Mouse (Mus musculus) heart, adult 11 months (tissue): ENCODE results near the gene Zp3r.
A peak's percentile ranks its signal among the peaks of the same experiment; 100 is the strongest.
"Not testable (repeated sequence)": the region's sequence is repeated elsewhere in the genome, so short reads cannot be mapped to it uniquely, and the experiment has no call there.

Experiments
- DNase-seq: peaks from one replicate; pipeline ENCODE4 v3.0.0; 2022

The Zp3r gene

DNA sequence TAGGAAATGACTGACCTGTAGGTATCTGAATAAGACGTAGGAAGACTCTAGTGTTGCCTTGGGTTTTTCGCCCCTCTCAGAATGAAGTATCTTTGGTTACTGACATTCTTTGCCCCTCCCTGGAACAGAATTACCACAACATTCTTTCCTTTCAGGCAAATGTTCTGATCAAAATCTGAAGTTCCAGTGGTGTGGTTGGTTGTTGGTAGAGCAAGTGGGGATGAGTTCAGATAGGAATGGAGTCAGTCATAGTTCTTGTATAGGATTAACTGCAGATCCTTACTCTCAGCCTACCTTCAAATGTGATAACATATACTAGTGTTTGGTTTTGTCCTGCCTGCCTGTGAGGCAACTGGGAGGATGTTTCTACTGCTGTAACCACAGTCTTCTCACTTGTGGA, at the start of gene Zp3r:
Zp3r (minus strand) TSS at position 101 of the 400 bp plus-strand sequence.
- DNase-seq = no peak

DNA sequence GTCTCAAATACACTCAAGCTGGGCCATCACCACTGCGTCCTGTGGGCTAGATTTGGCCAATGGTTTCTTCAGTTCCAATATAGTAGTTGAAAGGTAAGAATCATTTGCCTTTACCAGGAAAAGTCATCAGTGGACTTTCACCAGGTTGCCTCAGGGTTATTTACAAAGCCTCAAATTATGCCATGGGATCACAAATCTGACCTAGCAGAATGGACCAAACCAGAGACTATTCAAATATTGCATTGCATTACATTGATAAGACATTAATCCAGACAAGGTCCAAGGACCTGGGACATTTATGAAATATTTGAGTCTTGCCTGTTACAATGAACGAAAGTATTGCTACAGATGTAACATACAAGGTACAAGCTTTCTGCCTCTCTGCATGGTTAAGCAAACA, 49.1 kb upstream of the Zp3r start:
- DNase-seq = peak; percentile 69

DNA sequence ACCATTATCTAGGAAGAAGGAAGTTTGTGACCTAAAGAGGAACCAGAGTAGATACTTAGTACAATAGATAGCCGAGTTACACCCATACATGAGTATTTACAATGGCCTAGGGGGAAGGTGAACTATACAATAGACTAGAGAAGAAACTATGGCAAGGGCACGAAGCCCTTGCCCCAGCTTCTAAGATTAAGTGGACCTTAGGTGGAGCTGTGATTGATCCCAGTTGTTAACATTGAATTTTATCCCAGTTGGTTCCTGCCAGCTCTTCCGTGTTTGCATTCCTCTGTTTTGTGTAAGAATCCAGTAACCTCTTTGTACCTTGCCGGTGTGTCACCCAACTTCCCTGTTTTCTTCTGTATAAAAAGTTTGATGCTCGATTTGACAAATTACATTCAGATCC, 34.2 kb upstream of the Zp3r start:
- DNase-seq = not testable (repeated sequence)

DNA sequence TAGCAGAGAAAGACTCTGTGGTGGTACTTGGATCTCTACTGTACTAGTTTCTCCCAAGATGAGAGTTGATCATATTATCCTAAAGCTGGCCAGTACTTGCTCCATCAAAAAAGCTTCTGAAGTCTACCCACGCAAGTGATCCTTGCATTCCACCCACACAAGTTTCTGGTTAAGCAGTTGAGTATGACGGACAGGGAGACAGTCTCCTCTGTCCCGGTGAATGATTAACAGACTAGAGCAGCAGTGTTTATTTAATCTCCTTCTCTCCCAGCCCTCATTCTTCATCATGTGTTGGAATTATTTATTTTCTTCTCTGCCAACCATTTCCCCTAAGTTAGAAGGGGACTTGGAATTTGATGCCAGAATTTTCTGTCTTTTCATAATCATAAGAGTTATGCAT, 32.0 kb upstream of the Zp3r start, which contains the start of gene C4bp:
C4bp (minus strand) TSS at position 179 of the 400 bp plus-strand sequence.
- DNase-seq = peak; percentile 13

DNA sequence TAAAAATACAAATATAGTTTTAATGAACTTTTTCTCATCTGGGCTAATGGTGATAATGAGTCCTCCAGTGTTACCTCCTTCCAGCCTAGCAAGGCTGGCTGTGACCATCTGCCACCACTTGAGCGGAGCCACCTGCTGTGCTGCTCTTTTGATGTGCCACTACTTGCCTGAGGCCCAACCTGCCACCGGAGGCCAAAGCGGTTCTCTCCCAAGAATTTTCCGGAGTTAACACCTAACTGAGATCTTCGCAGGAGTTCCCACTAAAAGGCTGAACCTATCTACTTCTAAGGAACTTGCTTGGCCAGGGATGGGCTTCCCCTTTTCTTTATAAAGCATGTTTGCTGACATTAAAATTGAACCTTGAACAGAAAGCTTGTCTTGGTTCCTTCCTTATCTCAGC, 30.2 kb upstream of the Zp3r start:
- DNase-seq = peak; percentile 18

DNA sequence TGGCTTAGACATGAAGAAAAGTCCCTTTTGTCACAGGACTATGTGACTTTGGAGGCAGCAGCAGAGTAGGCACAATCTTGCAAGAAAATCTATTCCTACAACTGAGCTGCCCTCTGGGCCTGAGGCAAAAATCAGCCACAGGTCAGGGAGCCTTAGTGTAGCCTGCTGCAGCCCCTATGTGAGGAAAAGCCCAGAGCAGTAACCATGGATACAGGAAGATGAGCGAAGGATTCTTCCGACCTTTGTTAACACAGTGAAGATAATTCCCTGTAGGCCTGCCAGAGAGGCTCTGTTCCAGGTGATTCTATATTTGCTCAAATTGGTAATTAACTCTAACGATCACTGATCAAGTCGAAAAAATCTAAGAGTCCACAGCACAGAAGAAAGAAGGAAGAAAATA, 14.7 kb upstream of the Zp3r start:
- no peak for DNase-seq

DNA sequence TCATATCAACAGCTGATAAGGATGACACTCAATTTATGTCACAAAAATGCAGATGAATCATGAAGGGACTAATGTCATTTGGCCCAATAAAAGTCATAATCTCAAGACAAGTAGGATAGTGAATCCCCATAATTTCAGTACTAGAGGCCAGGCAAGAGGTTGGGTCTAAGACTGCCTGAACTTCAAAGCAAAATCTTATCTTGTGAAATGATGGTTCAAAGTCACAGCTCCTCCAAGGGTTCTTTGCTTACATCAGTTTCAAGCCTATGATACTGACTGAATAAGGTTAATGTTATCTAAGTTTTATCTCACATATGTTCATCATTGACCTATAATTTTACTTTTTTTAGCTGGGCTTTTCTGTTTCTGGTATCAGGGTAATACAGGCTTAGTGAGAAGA, 11.5 kb upstream of the Zp3r start:
- no peak for DNase-seq

DNA sequence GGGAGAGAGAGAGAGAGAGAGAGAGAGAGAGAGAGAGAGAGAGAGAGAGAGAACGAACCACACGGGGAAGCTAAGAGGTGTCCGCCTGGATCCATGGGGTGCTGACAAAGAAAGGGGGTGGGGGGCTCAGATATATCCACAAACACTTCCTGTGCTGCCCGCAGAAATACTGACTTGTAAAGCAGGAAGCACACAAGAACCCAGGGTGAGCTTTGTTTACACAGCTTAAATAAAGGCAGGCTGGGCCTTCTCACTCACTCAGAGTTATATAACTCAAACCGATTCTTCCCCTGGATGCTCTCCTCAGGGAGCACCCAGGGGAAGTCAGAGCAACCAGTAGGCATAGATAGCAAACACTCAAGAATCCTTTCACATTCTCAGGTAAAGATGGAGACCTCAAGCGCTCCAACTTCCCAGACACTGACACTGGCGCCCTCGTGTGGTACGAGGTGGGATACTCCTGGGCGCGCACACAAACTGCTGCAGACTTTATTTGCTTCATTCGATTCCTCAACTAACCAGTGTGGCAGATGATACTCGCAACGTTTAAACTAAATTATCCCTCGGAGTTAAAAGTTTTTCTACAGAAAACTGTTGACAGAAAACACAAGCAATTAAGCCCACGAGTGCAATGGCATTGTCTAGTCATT, 4.5 kb upstream of the Zp3r start:
- peak; percentile 90 for DNase-seq

DNA sequence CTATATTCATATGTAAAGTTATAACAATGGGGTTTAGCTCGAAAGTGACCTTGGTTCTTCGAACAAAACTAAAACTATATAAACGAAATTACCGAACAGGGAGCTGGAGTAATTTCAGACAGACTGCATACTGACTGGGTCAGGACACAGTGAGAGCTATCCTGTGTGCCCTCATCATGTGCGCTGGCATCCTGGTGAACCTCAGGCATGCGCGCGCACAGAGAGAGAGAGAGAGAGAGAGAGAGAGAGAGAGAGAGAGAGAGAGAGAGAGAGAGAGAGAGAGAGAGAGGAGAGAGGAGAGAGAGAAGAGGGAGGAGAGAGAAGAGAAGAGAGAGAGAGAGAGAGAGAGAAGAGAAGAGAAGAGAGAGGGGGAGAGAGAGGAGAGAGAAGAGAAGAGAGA, 3.9 kb upstream of the Zp3r start:
- no peak for DNase-seq

DNA sequence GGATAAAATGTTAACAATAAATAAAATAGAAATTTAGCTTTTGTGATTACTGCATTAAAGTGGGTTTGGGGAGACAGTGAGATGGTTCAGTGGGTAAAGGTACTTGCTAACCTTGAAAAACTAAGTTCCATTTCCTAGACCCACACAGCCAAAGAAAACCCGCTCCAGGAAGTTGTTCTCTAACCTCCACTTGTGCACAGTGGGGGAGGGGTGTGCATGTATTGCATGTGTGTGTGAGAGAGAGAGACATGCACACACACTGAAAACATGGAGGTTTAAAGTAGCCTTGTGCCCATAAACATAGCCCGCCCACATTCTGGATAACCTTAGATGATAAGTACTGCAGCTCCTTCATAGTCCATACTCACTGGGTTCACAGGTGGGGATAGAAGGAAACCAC, 33.1 kb downstream of the Zp3r start:
- DNase-seq = no peak

DNA sequence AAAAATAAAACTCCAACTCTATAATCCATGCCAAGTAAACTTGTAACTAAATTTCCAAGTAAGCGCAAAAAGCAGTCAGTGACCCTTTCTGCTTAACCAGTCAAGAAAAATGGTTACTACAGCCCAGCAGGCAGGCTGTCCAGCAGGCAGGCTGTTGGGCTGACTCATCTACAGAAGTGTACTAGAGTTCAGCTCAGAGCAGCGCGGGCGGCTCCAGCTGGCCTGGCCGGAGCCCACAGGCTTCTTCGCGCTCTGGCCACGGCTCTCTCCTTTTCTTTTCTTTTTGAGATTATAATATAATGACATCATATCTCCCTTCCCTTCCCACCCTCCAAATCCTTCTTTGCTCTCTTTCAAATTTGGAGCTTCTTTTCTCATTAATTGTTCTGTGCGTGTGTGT, 40.8 kb downstream of the Zp3r start:
- DNase-seq = peak; percentile 94

DNA sequence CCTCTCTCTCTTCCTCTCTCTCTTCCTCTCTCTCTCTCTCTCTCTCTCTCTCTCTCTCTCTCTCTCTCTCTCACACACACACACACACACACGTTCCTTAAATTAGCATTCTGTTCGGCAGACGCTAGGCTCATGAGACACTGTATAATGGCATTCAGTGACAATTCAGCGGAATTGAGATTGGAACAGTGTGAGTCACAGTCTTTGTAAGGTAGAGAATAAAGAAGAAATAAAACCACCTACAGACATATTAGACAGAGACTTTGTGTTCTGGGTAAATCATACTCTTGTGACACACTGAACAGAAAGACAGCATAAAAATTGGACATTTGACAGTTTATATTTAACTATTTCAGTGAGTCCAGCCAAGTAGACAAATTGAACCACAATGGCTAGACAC, 53.0 kb downstream of the Zp3r start:
- no peak for DNase-seq

DNA sequence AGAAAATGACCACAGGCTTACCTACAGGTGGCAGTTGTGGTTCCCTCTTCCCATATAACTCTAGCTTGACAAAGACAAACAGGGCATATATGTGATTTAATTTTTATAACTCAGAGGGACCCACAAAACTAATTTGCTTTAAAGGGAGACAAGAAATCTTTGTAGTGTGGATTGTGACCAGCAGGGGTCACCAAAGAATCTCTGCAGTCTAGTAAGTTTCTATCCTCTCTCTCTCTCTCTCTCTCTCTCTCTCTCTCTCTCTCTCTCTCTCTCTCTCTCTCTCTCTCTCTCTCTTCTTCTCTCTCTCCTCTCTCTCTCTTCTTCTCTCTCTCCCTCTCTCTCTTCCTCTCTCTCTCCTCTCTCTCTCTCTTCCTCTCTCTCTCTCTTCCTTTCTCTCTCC, 53.5 kb downstream of the Zp3r start:
- DNase-seq = no peak

DNA sequence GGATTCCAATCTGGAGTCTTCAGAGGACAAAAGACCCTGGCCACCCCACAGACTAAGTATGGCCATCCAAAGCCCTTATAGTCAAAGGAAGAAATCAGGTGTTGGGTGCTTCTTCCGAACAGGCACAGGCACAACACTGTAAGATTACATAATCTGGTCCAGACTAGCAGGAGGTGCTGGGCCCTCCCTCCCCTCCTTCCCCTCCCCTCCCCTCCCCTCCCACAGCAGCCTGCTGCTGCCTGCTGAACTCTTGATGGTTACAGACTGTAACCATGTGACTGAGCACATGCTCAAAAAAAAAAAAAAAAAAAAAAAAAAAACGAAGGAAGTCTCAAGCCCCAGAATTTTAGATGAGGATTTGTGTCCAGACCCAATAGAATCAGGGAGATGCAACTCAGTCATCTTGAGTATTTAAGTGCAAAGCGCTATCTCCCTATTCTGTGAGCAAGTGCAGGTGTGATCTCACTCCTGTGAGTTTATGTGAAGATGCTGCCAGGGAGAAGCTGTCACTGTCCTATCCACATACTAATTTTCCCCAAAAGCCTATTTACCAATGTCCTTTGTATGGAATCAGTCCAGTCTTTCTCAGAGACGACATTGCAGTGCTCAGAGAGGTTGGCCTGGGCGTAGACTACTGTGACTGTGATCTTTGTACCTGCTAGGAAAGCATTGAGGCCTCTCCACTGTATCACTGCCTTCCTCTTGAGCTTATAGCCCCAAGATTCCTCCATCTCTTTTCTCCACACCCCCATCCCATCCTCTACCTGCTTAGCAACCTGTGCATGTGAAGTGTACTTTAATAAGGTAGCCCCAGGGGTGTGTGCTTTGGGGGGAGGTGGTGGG, 77.8 kb downstream of the Zp3r start:
- DNase-seq = no peak

DNA sequence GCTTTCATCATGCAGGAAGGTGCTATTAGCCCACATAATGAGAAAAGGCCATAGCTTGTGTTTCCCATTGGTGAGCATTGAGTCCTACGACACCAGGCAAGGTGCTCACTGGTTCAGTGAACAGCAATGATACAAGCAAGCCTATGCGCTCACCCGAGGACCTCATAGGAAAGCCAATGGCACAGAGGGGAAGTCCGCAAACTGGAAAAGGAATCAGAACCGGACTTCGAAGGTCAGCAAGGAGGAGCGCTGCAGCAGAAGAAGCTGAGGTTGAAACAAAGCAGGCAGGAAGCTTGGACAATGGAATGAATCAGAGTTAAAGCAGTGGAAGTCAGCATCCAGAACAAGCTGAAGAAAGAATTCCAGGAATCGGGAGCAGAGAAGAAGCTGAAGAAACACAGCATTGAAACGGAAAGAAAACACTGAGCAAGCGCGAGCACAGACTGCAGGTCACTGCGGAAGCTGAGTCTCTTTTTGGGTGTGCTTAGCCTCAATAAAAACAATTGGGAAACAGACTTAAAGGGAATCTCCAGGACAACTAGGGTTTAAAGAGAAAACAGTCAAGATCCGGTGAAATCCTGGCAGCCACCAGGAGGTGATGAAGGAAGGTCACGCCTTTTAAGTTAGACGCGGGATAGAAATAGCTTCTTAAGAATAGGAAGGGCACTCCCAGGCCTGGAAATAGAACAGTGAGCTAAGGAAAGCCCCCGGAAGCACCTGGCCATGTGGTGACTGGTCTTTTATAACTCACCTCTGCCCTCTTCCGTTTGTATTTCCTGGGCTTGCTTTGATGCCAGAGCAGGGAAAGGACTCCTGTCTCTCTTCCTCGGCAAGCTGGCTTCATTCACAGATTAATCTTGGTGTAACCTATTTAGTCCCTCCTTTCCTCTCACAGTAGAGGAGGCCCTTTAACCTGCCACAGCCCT, 78.9 kb downstream of the Zp3r start:
- DNase-seq = peak; percentile 98

DNA sequence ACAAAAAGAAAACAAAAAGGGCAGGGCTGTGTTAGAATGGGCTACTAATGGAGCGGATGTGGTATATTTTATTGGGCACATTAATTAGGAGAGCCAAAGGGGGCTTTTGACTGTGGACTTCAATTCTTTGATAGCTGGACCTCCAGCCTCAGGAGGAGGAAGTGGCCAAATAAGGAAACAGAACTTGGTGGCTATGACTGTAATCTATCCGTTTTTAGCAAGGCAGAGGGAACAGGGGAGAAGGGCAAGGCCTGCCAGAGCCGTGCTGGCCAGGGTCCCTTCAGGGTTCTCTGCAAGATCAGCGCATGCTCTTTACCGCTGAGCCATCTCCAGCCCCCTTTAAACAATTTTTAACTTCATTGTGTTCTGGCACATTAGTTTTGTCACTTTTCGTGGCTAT, 79.7 kb downstream of the Zp3r start:
- DNase-seq = no peak

DNA sequence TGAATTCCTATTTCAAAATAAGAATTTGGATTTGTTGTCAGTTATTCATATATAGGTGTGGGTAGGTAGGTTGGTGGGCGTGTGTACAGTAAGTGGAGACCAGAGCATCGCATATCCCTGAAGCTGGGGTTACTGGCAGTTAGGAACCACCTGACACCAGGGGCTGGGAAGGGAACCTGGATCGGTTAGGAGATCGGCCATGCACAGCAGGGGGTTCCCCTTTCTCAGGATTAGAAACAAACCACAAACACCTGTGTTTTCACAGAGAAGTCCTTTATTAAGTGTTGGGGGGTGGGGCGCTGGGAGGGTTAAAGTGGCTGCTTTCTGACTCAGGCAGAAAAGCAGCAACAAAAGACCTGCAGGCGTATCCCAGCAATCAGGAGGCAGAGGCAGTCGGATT, 80.3 kb downstream of the Zp3r start:
- DNase-seq = no peak

DNA sequence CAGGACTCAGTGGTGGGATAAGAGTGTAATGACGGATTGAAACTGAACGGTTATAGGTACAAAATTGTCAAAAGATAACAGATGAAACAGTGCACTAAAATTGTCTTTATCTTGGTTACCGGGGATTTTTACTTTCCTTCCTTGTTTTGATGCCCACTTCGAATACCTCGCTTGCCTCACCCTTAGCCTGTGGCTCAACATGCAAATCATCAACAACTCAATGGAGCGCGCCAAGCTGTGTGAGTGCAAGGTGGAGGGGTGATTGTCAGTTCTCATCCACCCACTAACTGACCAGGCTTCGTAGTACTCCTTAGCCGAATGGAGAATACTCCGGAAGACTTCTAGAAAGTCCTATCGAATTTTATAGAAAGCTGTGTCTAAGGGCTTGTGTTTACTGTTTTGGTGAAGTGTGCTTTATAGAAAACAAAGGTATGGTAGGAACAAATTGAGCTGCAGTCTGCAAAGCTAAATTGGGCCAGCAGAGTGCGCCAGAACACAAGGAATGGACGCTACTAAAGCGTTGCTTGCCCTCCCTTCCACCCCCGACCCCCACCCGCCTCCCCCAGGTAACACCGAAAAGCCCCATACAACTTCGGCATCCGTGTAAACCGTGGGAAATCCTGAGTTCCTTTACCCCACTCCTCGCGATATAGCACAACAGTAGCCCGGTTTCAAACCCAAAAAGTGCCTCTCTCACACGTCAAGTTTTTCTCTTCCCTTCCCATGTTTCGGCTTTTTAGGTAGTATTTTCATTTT, 81.6 kb downstream of the Zp3r start:
- peak; percentile 91 for DNase-seq
